Mouse (Mus musculus): ENCODE results near the gene Ankrd26. TPM values are rescaled to one million over a fixed set of nuclear protein-coding genes. Genes with fewer than 3 reads are reported as not detected.

Gene Ankrd26
- total RNA-seq, 2 experiments from 2014 or later = 2.0 to 2.6 TPM

- DNase-seq (ENCODE audit: low spot score) = no peak
These were observed 79.9 kb downstream of the Ankrd26 start for GRCm38 (mm10) chr6:118482125-118482524.

- DNase-seq (ENCODE audit: low spot score) = peak; percentile 76
These were observed 82.9 kb downstream of the Ankrd26 start, which contains the start of gene Zfp9 for GRCm38 (mm10) chr6:118478957-118479708. Gene Zfp9 (minus strand): TSS chr6:118479320.

- no peak for DNase-seq (ENCODE audit: low spot score)
These were observed 83.9 kb downstream of the Ankrd26 start for GRCm38 (mm10) chr6:118477875-118478785.

GRCm38 (mm10) chr6:118462069-118462705 is 99.8 kb downstream of the Ankrd26 start:
- DNase-seq (ENCODE audit: low spot score) = no peak

GRCm38 (mm10) chr6:118457726-118458125 is 104.3 kb downstream of the Ankrd26 start:
- no peak for DNase-seq (ENCODE audit: low spot score)

- DNase-seq (ENCODE audit: low spot score) = peak; percentile 84
These were observed 106.9 kb downstream of the Ankrd26 start, which contains the start of gene Zfp248 for GRCm38 (mm10) chr6:118455042-118455631. Gene Zfp248 (minus strand): TSS chr6:118455528.

GRCm38 (mm10) chr6:118454452-118454851 is 107.6 kb downstream of the Ankrd26 start:
- DNase-seq (ENCODE audit: low spot score) = no peak

Other genes starting within 250 kb of the Ankrd26 start
- gene Bms1, start 142.8 kb downstream of the Ankrd26 start, total RNA-seq (2021) = 10 to 100 TPM; 24.9 to 26.3 TPM
- gene Zfp248, start 106.7 kb downstream of the Ankrd26 start, total RNA-seq (2021) = 1 to 10 TPM; 1.8 to 1.9 TPM
- gene Zfp9, start 82.9 kb downstream of the Ankrd26 start, total RNA-seq (2021) = 1 to 10 TPM; 7.3 to 8.2 TPM